Mouse (Mus musculus) liver, adult 2 months (tissue): ENCODE data around the gene Lep. TPM values are rescaled to one million over a fixed set of nuclear protein-coding genes. Genes with fewer than 3 reads are reported as not detected.

Source experiments
- DNase-seq: peaks from one replicate; pipeline ENCODE4 v3.0.0-alpha.2; 2011; ENCODE audit warnings: low read depth, low spot score; ENCODE audit errors: extremely low read depth
- H3K27ac ChIP-seq: fragments of 200-500 bp; replicated peaks from 2 replicates; pipeline ENCODE4 v1.5.1; 2012; ENCODE audit warnings: low read depth, mild to moderate bottlenecking, control low read depth, inconsistent platforms, low read length; ENCODE audit not compliant: insufficient read depth
- H3K27me3 ChIP-seq: fragments of 200-500 bp; 2 replicates; pipeline ENCODE4 v1.6.1; 2012; ENCODE audit warnings: mild to moderate bottlenecking, moderate library complexity, low read length, inconsistent platforms; ENCODE audit not compliant: control insufficient read depth, insufficient read depth
- H3K36me3 ChIP-seq: fragments of 200-500 bp; 2 replicates; pipeline ENCODE4 v1.6.1; 2012; ENCODE audit warnings: low read length, inconsistent platforms; ENCODE audit not compliant: control insufficient read depth, insufficient read depth
- H3K4me1 ChIP-seq: fragments of 200-500 bp; 2 replicates; pipeline ENCODE4 v1.6.1; 2011; ENCODE audit warnings: low read length; ENCODE audit not compliant: control insufficient read depth, insufficient read depth
- H3K4me3 ChIP-seq: fragments of 200-500 bp; 2 replicates; pipeline ENCODE4 v1.5.1; 2011; ENCODE audit warnings: low read depth, mild to moderate bottlenecking, control low read depth, low read length, moderate library complexity; ENCODE audit not compliant: insufficient read depth
- H3K79me2 ChIP-seq: fragments of 200-500 bp; 2 replicates; pipeline ENCODE4 v1.6.1; 2012; ENCODE audit warnings: inconsistent platforms, mild to moderate bottlenecking, low read length, moderate library complexity; ENCODE audit not compliant: control insufficient read depth, insufficient read depth
- H3K9ac ChIP-seq: fragments of 200-500 bp; 2 replicates; pipeline ENCODE4 v1.6.1; 2012; ENCODE audit warnings: low read depth, mild to moderate bottlenecking, control low read depth, inconsistent platforms, low read length
- CTCF ChIP-seq: fragments of 200-500 bp; IDR thresholded peaks from 2 replicates; pipeline ENCODE4 v1.5.1; 2011; ENCODE audit warnings: low read depth, low read length, control low read depth
- POLR2A ChIP-seq: fragments of 200-500 bp; IDR thresholded peaks from 2 replicates; pipeline ENCODE4 v1.6.1; 2011; ENCODE audit warnings: low read length, control low read depth; ENCODE audit not compliant: insufficient read depth; ENCODE audit errors: extremely low read depth
- WGBS: fragments of 180-500 bp; shearing (Covaris S2); methylation state at CpG from one replicate; pipeline ENCODE4 v1.1.7; 2018; 5-methylcytosine and 5-hydroxymethylcytosine counted together
- polyA plus RNA-seq: library from polyadenylated mRNA; depleted of rRNA; stranded (reverse); fragments of >200 nt; gene quantifications from 2 replicates; pipeline ENCODE4 v1.2.3, GENCODE M21; 2012
- total RNA-seq: library from RNA; depleted of rRNA; stranded (reverse); fragments of >200 nt; gene quantifications from 2 replicates; pipeline ENCODE4 v1.2.3, GENCODE M21; 2014

The Lep gene
- total and polyA plus RNA-seq, 2 experiments = under 0.01 TPM; not detected in 1

DNA sequence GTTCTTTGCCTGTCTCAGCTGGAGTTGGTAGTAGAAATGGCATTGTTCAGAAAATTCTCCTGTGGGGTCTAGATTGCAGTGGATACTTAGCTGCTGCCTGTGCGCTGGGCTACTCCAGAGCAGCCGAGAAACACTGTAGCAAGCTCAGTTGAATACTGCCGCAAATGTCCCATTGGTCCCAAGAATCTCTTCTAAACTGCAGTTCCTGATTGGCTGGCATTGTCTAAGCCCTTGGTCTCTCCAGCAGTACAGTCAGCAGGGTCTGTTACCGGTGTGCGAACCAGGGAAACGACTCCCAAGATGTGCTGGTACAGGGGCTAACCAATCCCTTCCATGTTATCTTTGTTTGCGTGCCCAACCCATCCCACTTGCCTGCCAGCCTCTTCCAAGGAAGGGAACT, 32.2 kb downstream of the Lep start:
- TF ChIP-seq CTCF (no peak), POLR2A (no peak)
- Histone ChIP-seq H3K9ac (no peak overlapping the region), H3K27ac (no peak overlapping the region), H3K4me3 (no peak overlapping the region), H3K79me2 (no peaks in the 10 kb centered on the region), H3K4me1 (no peaks in the 10 kb centered on the region), H3K36me3 (no peaks in the 10 kb centered on the region), H3K27me3 (no peaks in the 10 kb centered on the region)
- DNase-seq = no peak
- WGBS = 85% methylated on average over 7 of the region's 7 CpGs

DNA sequence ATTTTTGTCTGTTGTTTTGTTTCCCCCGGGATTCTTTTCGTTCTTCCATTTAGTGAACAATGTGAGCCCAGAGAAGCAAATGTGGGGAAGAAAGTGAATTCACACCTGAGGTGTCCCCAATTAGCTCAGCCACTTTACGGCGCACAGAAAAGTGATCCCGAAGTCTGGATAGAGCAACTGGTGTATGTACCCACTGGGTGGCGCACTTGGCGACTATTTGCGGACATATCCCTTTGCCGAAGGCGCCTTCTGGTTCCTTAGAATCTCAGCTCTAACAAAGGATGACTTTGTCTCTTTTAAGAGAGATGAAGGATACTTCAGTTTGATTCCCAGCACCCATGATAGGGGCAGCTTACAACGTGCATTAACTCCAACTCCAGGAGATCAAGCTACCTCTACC, 32.9 kb downstream of the Lep start:
- TF ChIP-seq CTCF (peak; percentile 38), POLR2A (no peak)
- Histone ChIP-seq H3K4me3 (no peak overlapping the region), H3K36me3 (no peaks in the 10 kb centered on the region), H3K27ac (no peak overlapping the region), H3K9ac (no peak overlapping the region), H3K4me1 (no peaks in the 10 kb centered on the region), H3K27me3 (no peaks in the 10 kb centered on the region), H3K79me2 (no peaks in the 10 kb centered on the region)
- DNase-seq = no peak
- WGBS = 60% methylated on average over 11 of the region's 11 CpGs

DNA sequence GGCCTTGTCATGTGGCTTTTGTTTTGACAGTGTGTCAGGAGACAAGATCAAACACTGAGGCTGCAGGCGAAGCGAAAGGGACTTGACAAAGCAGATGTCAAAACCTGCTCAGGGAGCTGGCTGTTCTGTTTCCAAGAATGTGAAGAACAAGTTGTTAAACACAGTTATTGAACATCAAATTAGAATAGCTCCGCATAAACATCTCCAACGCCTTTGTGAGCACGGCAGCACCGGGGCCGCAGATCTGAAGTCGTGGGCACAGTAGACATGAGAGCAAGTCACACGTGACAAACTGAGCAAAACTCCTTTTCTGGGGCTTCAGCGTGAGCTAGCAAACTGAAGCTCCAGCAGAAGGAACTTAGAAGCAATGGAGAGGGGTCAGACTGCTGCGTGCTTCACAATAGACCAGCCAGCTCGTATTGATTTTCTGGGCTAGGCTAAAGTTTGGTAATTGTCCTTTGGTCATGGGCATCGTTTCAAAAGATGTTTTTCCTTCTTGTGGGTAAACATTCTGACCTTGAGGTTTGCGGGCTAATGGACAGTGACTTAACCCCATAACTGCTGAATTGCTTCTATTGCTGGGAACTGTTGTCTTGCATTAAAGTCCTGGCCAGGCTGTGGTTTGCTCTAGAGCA, 39.6 kb downstream of the Lep start:
- TF ChIP-seq POLR2A (no peak), CTCF (no peak)
- WGBS = 21% methylated on average over 14 of the region's 14 CpGs
- peak; percentile 94 for DNase-seq

DNA sequence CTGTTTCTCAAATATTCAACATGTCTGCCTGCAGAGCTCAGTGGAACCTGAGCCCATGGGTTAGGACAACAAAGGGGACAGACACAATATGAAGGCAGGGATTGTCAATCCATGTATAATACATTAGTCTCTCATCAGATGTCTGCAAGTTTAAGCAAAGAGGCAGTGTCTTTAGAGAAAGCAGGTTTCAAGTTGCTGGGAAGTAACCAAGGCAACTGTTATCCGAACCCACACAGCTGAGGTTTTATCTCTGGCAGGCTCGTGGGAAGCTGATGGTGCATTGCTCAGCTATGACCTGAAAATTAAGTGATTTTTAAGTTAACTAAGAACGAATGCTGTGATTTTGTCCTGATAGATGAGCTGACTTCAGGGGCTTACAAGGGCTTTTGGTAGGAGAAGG, 40.4 kb downstream of the Lep start:
- Histone ChIP-seq H3K27ac (peak overlapping the region; percentile 52), H3K36me3 (no peaks in the 10 kb centered on the region), H3K4me3 (no peak overlapping the region), H3K4me1 (peaks cover 5% of the 10 kb centered on the region; the same call in 1 of the 2 replicates), H3K9ac (no peak overlapping the region), H3K27me3 (no peaks in the 10 kb centered on the region), H3K79me2 (no peaks in the 10 kb centered on the region)
- 59% methylated on average over 3 of the region's 3 CpGs for WGBS
- TF ChIP-seq CTCF (no peak), POLR2A (no peak)
- no peak for DNase-seq

More for the DNA sequence above, 39.6 kb downstream of the Lep start:
- Histone ChIP-seq H3K4me1 (peaks cover 5% of the 10 kb centered on the region; the same call in 1 of the 2 replicates), H3K27me3 (no peaks in the 10 kb centered on the region), H3K36me3 (no peaks in the 10 kb centered on the region), H3K4me3 (no peak overlapping the region), H3K79me2 (no peaks in the 10 kb centered on the region), H3K9ac (peak overlapping the region; percentile 15; the same call in 1 of the 2 replicates), H3K27ac (peak overlapping the region; percentile 91)

DNA sequence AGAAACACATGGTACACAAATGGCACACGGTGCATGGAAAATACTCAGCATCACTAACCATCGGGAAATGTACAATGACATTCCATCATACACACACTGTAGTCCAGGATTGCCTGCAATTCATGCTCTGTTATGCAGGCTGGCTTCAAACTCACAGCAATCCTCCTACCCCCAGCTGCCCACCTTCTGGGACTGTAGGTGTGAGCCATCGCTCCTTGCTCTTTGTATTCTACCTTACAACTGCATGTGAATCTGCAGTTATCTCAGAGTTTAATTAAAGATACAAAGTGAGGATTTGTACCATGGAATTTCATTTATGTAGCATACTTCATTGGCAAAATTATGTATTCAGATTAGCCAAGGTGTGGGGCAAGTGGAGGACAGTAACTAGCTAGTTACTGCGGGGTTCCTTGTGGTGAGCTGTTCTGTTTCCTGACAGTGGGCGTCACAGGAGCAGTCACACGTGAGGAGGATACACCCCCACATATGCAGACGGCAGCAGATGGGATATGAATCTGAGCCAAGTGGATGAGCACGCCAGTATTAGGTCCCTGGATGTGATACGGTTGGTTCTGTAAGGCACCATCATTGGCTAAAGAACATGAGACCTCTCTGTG, 41.3 kb downstream of the Lep start:
- 90% methylated on average over 9 of the region's 9 CpGs for WGBS
- no peak for TF ChIP-seq CTCF
- no peak for TF ChIP-seq POLR2A
- H3K4me1 ChIP-seq = peaks cover 5% of the 10 kb centered on the region; the same call in 1 of the 2 replicates
- no peak overlapping the region for H3K9ac ChIP-seq
- no peak overlapping the region for H3K4me3 ChIP-seq
- H3K27me3 ChIP-seq = no peaks in the 10 kb centered on the region
- DNase-seq = no peak
- H3K27ac ChIP-seq = no peak overlapping the region
- H3K79me2 ChIP-seq = no peaks in the 10 kb centered on the region
- no peaks in the 10 kb centered on the region for H3K36me3 ChIP-seq

DNA sequence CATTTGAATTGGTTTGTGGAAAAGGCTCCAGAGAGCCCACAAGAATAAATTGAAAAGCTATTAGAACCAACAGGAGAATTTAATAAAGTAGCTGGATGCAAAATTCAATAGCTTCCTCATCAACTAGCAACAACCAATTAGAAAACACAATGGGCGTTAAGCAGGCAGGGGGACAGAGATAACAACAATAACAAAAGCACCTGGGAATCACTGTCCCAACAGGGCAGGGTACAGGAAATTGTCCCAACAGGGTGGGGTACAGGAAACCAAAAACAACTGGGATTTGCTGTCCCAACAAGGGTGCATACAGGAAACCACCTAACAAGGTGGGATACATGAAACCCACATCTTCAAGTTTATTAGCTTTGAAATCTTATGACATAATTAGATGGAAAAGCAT, 48.4 kb downstream of the Lep start:
- no peaks in the 10 kb centered on the region for H3K36me3 ChIP-seq
- TF ChIP-seq CTCF (no peak), POLR2A (no peak)
- no peak for DNase-seq
- no peaks in the 10 kb centered on the region for H3K27me3 ChIP-seq
- no peaks in the 10 kb centered on the region for H3K79me2 ChIP-seq
- H3K4me3 ChIP-seq = no peak overlapping the region
- 77% methylated on average over 1 of the region's 1 CpGs for whole genome bisulfite sequencing
- no peak overlapping the region for H3K27ac ChIP-seq
- no peak overlapping the region for H3K9ac ChIP-seq
- no peaks in the 10 kb centered on the region for H3K4me1 ChIP-seq
